Mouse (Mus musculus) embryonic facial prominence, embryonic 11.5 days (tissue): ENCODE measurements at regions not wholly inside any gene's neighbourhood (a gene's known extent, or its start where the extent isn't known, plus 50 kb on each side); places are given as distances from the start of the nearest gene placed in this dataset.

Experiments used
- ATAC-seq: fragments of 200-750 bp; cut with Nextera tagmentation; replicated peaks from 2 replicates; pipeline ENCODE4 v1.8.0; 2017; ENCODE audit warnings: low read depth; ENCODE audit not compliant: insufficient number of reproducible peaks, low FRiP score, low TSS enrichment
- DNase-seq: peaks from one replicate; pipeline ENCODE4 v3.0.0-alpha.2; 2015; ENCODE audit warnings: low spot score
- H3K27ac ChIP-seq: fragments of 300-500 bp; sonication (generic); replicated peaks from 2 replicates; pipeline ENCODE4 v1.5.1; 2014; ENCODE audit warnings: mild to moderate bottlenecking, low read depth, low read length, control low read depth
- H3K27me3 ChIP-seq: fragments of 300-500 bp; sonication (generic); 2 replicates; pipeline ENCODE4 v1.6.1; 2014; ENCODE audit warnings: mild to moderate bottlenecking, low read length, moderate library complexity, mixed read lengths; ENCODE audit not compliant: control insufficient read depth, insufficient read depth
- H3K36me3 ChIP-seq: fragments of 300-500 bp; sonication (generic); replicated peaks from 2 replicates; pipeline ENCODE4 v1.6.1; 2014; ENCODE audit warnings: low read depth, mild to moderate bottlenecking, low read length, moderate library complexity, mixed read lengths; ENCODE audit not compliant: control insufficient read depth, insufficient read depth
- H3K4me1 ChIP-seq: fragments of 300-500 bp; sonication (generic); 2 replicates; pipeline ENCODE4 v1.6.1; 2014; ENCODE audit warnings: low read length, mixed read lengths; ENCODE audit not compliant: control insufficient read depth, insufficient read depth
- H3K4me2 ChIP-seq: fragments of 300-500 bp; sonication (generic); 2 replicates; pipeline ENCODE4 v1.6.1; 2014; ENCODE audit warnings: low read depth, mild to moderate bottlenecking, control low read depth, low read length, moderate library complexity
- H3K4me3 ChIP-seq: fragments of 300-500 bp; sonication (generic); 2 replicates; pipeline ENCODE4 v1.5.1; 2014; ENCODE audit warnings: low read depth, low read length, control low read depth
- H3K9ac ChIP-seq: fragments of 300-500 bp; sonication (generic); replicated peaks from 2 replicates; pipeline ENCODE4 v1.6.1; 2014; ENCODE audit warnings: mild to moderate bottlenecking, control low read depth, low read length
- H3K9me3 ChIP-seq: fragments of 300-500 bp; sonication (generic); replicated peaks from 2 replicates; pipeline ENCODE4 v1.6.1; 2016; ENCODE audit warnings: mild to moderate bottlenecking, low read length, inconsistent platforms, mixed read lengths; ENCODE audit not compliant: control insufficient read depth
- WGBS: fragments of 180-500 bp; shearing (Covaris S2); extraction: QIAGEN DNeasy Blood & Tissue Kit; methylation state at CpG from one replicate; pipeline ENCODE4 v1.1.7; 2014; 5-methylcytosine and 5-hydroxymethylcytosine counted together

DNA sequence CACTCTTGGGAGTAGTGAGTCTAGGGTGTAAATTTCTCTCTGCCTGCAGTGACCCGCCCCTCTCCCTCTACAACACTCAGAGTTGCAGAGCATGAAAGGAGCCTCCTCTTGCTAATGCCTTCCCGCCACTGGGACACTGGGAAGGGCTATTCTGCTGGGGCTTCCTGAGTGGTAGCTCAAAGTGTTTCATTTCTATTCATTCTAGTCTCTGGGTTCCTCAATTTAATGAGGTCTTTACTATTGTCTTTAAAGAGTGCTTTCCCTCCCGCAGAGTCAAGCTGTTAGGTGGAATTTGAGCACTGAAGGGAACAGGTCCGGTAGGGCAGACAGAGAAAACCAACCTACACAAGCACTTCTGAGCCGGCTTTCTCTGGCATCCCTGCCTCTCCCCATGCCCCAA, 134.0 kb upstream of the Hs3st4 start:
- DNase-seq (no peak), ATAC-seq (no peak)
- Histone ChIP-seq H3K9ac (no peak overlapping the region), H3K4me1 (no peaks in the 10 kb centered on the region), H3K4me3 (no peak overlapping the region), H3K4me2 (no peak overlapping the region), H3K27ac (no peak overlapping the region), H3K9me3 (no peaks in the 10 kb centered on the region), H3K36me3 (no peaks in the 10 kb centered on the region), H3K27me3 (no peaks in the 10 kb centered on the region)
- WGBS = 36% methylated on average over 5 of the region's 5 CpGs

DNA sequence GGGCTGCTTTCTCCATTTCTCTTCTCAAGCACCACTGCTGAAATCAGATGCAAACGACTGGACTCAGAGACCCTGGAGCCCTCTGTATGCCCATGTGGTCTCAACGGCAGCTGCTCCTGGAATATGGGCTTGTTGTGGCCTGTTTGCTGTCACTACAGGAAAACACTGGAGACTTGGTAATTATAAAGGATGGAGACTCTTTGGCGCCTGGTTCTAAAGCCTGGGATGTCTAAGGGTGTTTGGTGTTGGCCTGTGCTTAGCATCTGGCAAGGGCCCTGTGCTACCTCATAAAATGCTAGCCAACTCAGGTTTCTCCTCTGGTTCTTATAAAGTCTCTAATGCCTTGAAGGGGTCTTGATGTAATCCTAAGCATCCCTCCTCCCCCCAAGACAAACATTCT, 133.4 kb upstream of the Hs3st4 start:
- H3K9me3 ChIP-seq = no peaks in the 10 kb centered on the region
- no peak overlapping the region for H3K9ac ChIP-seq
- no peak overlapping the region for H3K4me2 ChIP-seq
- no peak for ATAC-seq
- no peaks in the 10 kb centered on the region for H3K36me3 ChIP-seq
- 57% methylated on average over 3 of the region's 3 CpGs for WGBS
- no peak overlapping the region for H3K4me3 ChIP-seq
- H3K4me1 ChIP-seq = no peaks in the 10 kb centered on the region
- H3K27ac ChIP-seq = no peak overlapping the region
- DNase-seq = no peak
- no peaks in the 10 kb centered on the region for H3K27me3 ChIP-seq

DNA sequence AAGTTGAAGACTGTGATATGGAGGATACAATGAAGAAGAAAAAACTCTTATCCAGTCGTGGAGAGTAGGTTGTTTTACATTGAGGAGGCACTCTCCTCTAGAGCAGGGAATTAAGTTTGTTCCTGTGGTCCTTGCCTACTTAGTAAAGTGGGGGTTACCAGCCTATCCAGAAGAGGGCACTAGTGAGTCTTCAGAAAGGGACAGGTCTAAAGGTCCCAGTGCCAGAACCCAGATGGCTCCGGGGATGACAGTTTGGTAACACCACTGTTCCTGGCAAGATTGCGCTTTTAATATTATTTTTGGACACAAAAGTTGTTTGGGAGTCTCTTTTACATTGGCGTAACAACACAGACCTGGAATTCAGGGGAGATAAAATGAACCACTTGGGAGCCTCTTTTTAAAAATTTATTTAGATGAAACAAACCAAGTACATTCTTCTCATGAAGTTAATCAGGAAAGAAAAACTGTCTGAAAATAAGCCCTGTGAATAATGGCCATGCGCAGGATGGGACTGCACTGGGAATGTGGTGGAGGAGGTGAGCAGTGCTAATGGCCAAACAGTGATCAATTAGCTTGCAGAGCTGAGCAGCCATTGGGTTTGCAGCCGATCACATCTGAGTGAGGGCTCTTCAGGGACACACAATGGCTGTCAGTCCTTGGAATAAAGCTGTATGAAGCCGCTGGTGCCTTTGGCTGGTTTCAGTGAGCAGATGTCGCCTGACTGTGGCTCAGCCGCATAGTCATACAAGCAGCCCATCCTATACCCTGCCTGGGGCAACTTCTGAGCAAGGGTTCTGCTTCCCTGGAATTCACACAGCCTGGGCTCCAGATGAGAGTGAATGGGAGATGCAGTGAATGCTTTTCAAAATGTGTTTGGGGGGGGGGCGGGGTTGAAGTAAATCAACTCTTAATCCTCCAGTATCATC, 132.1 kb upstream of the Hs3st4 start:
- 69% methylated on average over 10 of the region's 10 CpGs for WGBS
- peak; percentile 9 for DNase-seq
- Histone ChIP-seq H3K4me3 (no peak overlapping the region), H3K9ac (no peak overlapping the region), H3K9me3 (no peaks in the 10 kb centered on the region), H3K36me3 (no peaks in the 10 kb centered on the region), H3K27me3 (no peaks in the 10 kb centered on the region), H3K4me1 (no peaks in the 10 kb centered on the region), H3K4me2 (no peak overlapping the region), H3K27ac (no peak overlapping the region)
- ATAC-seq = no peak

DNA sequence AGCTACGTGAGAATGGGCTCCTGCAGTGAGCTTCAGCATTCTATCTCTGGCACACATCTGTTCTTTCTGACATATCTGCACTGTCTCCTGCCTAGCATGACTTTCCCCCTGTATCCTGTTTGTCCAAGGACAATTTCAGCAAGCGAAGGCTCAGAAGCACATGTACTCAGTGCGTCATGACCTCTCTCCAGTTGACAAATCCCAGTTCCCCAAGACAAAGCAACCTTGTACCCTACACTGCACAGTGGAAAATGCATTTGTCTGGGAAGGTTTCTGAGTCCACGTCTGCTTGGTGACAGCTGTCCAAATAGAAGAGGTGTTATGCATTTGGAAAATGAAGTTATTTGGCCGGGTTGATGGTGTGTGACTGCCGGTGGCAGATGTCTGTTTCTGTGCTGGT, 125.1 kb upstream of the Hs3st4 start:
- H3K4me2 ChIP-seq = no peak overlapping the region
- DNase-seq (no peak), ATAC-seq (no peak)
- no peak overlapping the region for H3K27ac ChIP-seq
- H3K4me1 ChIP-seq = no peaks in the 10 kb centered on the region
- H3K36me3 ChIP-seq = no peaks in the 10 kb centered on the region
- H3K4me3 ChIP-seq = no peak overlapping the region
- H3K27me3 ChIP-seq = no peaks in the 10 kb centered on the region
- no peaks in the 10 kb centered on the region for H3K9me3 ChIP-seq
- H3K9ac ChIP-seq = no peak overlapping the region
- 71% methylated on average over 6 of the region's 6 CpGs for WGBS

DNA sequence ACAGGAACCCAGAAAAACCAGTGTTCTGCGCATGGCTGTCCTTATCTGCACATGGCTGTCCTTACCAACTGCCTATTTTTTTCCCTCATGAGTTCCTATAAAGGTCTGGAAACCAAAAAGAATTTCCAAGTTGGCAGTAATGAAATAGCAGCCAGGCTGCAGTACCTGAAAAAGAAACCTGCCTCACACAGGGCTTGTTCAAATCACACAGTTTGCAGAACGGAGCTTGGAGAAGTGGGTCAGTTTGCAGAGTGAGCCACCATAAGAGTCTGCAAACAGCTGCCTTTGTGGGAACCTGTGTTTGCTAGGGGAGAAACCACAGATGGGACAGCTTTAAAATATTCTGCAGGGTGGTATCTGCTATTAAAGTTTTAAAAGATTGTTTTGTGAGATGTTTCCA, 121.0 kb upstream of the Hs3st4 start:
- Histone ChIP-seq H3K4me3 (no peak overlapping the region), H3K4me2 (no peak overlapping the region), H3K9me3 (no peaks in the 10 kb centered on the region), H3K27ac (no peak overlapping the region), H3K27me3 (no peaks in the 10 kb centered on the region), H3K9ac (no peak overlapping the region), H3K4me1 (no peaks in the 10 kb centered on the region), H3K36me3 (no peaks in the 10 kb centered on the region)
- no peak for DNase-seq
- no peak for ATAC-seq
- 87% methylated on average over 2 of the region's 2 CpGs for WGBS

DNA sequence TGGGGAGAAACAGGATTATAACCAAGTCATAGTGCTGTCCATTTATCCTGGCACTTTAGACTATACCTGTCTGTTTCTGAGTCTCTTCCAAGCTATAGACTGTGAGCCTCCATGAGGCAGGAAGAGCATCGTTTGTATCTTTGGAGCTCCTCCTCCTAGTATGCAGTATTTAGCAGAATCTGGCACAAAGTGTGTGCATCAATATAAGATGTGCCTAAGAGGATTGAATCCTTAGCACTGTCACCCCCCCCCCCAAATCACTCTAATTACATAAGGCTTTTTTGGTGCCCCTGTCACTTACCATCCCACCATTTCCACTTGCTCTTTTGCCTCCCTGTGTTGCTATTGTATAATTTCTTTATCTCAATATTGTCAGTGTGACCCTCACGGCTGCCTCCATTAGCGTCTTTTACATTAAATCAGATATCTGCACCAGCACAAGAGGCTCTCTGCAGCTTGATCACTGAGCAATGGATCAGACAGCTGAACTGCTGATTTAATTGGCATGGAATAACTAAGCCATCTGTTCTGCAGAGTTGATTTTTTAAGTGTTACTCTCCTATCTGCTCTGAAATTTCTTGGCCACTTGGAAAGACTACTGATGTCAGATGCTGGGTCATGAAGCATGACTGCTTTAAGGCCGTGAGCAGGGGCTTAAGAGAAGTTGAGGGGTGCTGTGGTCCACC, 85.8 kb upstream of the Hs3st4 start:
- H3K4me3 ChIP-seq = no peak overlapping the region
- H3K4me1 ChIP-seq = no peaks in the 10 kb centered on the region
- H3K27me3 ChIP-seq = no peaks in the 10 kb centered on the region
- ATAC-seq (no peak), DNase-seq (no peak)
- H3K27ac ChIP-seq = no peak overlapping the region
- no peaks in the 10 kb centered on the region for H3K9me3 ChIP-seq
- no peak overlapping the region for H3K4me2 ChIP-seq
- H3K36me3 ChIP-seq = no peaks in the 10 kb centered on the region
- H3K9ac ChIP-seq = no peak overlapping the region
- 84% methylated on average over 4 of the region's 4 CpGs for WGBS

DNA sequence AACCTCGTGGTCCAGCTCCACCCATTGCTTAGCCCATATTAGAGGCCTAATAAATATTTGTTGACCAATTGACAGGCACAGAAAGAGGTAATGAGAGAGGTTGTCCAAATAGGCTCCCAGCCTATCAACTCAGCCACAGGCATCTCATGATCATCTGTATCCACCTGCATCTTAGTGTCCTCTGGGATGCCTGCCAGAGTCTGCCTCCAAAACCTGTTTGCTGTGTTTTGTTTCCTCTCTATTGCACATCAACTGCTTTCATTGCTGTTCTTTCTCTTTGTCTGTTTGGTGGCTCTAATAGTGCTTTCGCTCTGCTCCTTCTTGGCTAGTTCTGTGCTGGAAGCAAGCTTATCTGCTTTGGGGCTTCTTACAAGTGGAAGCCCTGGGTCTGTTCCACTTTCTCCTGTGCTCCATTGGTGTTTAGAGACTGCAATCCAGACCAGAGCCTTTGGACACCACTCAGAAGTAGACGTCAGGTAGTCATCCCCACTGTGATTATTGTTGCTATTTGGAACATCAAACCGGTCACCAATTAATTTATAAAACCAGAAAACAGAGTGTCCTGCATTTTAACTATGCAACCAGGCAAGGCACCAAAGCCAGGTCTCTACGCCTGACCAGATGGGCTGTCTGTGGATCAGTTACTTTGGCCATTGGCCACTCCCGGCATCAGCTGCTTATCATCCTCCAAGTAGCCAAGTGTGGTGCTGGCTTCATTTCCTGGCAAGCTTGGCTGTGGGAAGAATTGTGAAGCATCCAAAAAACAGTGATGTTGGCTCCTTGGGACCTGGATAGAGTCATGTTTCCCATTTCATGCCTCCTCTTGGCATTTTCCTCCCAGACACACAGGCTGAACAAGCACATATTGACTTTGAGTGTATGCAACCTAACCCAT, 74.5 kb upstream of the Hs3st4 start:
- Histone ChIP-seq H3K27ac (no peak overlapping the region), H3K9ac (no peak overlapping the region), H3K4me3 (no peak overlapping the region), H3K36me3 (no peaks in the 10 kb centered on the region), H3K4me2 (no peak overlapping the region), H3K27me3 (no peaks in the 10 kb centered on the region), H3K9me3 (no peaks in the 10 kb centered on the region), H3K4me1 (no peaks in the 10 kb centered on the region)
- DNase-seq = no peak
- ATAC-seq = no peak
- WGBS = 88% methylated on average over 6 of the region's 6 CpGs
